Mouse (Mus musculus) c-Kit-negative CD71-positive TER-119-positive erythroid progenitor cells, embryonic 14.5 days (primary cell): ENCODE measurements around the gene Fcgrt.
"Not testable (repeated sequence)": the region's sequence is repeated elsewhere in the genome, so short reads cannot be mapped to it uniquely, and the experiment has no call there.

Experiments used
- DNase-seq: peaks from one replicate; pipeline ENCODE4 v3.0.0-alpha.2; 2013; ENCODE audit warnings: low read depth, low spot score

Fcgrt gene

GRCm38 (mm10) chr7:45129776-45130512, 26.3 kb upstream of the Fcgrt start:
- DNase-seq = no peak

GRCm38 (mm10) chr7:45129318-45129717, 25.7 kb upstream of the Fcgrt start:
- DNase-seq = no peak

- peak; percentile 99 for DNase-seq
Measured at GRCm38 (mm10) chr7:45128624-45129246, 25.1 kb upstream of the Fcgrt start, which contains the start of gene Rpl13a. TSS of gene Rpl13a (minus strand) at chr7:45128761.

GRCm38 (mm10) chr7:45127700-45128224, 24.1 kb upstream of the Fcgrt start:
- DNase-seq = no peak

GRCm38 (mm10) chr7:45126844-45127699, 23.4 kb upstream of the Fcgrt start:
- no peak for DNase-seq

DNA sequence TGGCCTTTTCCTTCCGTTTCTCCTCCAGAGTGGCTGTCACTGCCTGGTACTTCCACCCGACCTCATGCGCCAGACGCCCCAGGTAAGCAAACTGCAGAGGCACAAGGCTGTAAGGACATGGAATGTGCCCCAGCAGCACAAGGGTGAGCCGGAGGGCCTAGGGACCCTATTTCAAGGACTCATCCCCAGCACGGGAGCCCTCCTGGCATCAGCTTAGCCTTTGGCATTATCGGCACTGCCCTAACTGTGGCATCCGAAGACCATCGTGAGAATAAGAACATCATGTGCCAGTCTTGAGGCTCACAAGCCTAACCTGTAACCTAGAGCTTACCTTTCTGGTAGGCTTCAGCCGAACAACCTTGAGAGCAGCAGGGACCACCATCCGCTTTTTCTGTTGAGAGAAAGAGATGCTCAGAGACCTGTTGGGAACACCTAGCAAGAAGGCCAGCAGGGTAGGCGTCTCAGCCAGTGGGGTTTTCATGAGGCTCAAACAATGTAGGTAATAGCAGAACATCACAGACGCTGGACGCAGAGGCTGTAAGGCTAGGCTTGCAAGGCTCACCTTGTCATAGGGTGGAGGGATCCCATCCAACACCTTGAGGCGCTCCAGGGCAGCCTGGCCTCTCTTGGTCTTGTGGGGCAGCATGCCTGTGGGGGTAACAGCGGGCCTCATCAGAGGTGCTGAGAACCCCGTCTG, 22.6 kb upstream of the Fcgrt start:
- no peak for DNase-seq

- DNase-seq = not testable (repeated sequence)
Measured at GRCm38 (mm10) chr7:45125649-45126048, 22.0 kb upstream of the Fcgrt start.

DNA sequence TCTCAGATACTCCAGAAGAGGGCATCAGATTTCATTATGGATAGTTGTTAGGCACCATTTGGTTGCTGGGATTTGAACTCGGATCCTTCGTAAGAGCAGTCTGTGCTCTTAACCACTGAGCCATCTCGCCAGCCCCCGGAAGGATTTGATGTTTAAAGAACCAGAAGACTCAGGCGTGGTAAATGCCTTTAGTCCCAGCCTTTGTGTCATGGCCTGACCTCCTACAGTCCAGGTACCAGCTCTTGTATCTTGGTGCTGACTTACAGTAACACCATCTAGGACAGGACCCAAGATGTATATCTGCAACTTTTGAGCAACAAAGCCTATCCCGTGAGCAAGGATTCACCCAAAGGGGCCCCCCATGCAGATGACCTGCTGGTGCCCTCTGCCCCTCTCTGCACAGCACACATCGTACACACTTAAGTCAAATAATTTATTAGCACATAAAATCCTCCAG, 21.5 kb upstream of the Fcgrt start:
- DNase-seq = no peak

DNA sequence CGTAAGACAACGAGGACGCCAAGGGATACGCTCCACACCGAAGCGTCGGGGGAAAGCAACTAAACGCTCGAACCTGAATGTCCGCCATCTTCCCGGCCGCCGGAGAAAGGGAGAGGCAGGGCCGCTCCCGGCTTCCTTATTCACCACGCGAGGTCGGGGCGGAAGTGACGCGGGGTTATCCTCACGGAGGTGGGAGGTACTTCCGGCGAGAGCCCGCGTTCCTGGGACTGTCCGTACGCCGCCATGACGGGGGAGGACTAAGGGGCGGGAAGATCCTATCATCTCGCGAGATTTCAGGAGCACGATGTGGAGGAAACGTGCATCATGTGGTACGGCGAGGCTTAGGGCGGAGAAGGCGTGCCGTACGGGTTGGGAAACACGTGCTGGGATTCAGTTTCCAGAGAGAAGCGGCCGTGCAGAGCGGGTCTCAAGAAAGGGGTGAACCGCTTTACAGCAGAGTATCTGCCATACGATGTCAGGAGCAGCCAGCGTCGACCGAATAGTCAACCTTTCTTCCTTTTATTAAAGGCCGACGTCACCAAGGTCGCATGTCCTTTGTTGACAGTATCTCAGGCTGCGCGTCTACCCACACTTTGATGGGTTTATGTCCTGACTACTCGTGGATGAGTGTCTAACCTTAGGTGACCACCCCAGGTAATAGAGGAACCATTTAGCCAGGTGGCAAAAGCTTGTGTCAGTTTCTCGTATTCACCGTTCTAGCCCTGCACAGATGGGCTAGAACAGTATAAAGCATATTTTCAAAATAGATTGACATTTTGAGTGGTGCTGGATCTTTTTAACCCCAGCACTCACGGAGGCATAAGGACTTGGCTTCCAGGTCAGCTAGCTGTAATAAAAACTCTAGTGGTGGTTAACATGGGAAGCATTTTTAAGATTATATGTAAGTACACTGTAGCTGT, 20.8 kb upstream of the Fcgrt start, which contains the start of gene Rps11:
Gene Rps11 (minus strand): TSS at position 216 of the 920 bp plus-strand sequence.
- peak; percentile 99 for DNase-seq

DNA sequence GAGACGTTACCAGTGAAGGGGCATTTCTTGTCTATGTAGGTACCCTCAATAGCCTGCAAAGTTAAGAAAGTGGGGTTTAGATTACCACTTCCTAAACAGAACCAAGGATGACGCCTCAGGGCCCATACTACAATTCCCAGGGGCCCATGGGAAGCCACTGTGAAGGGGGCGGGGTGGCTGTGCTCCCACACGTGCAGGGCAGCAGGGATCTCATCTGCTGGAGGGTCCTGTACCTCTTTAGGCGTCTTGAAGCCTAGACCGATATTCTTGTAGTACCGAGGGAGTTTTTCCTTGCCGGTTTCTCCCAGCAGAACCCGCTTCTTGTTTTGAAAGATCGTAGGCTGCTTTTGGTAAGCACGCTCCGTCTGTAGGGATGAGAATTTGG, 19.5 kb upstream of the Fcgrt start:
- no peak for DNase-seq

- DNase-seq = no peak
Measured at GRCm38 (mm10) chr7:45122561-45123185, 19.0 kb upstream of the Fcgrt start.

DNA sequence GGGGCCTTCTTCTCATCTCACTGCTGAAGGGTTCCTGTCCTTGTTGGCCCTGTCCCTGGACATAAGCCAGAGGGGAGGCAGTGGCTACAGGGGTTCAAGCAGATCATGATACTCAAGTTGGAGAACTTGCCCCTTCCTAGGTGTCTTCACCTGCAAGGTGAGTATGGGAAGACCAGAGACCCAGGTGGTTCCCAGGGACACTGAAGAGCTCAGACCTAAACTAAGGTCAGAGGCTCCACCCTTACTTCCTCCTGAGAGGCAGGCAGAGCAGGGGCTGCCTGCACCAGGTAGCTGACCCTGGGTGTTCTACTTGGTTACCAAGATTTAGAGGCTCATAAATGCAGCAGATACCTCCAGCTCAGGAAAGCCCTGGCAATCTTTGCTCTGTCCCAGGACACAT, 18.3 kb upstream of the Fcgrt start:
- DNase-seq = no peak

DNA sequence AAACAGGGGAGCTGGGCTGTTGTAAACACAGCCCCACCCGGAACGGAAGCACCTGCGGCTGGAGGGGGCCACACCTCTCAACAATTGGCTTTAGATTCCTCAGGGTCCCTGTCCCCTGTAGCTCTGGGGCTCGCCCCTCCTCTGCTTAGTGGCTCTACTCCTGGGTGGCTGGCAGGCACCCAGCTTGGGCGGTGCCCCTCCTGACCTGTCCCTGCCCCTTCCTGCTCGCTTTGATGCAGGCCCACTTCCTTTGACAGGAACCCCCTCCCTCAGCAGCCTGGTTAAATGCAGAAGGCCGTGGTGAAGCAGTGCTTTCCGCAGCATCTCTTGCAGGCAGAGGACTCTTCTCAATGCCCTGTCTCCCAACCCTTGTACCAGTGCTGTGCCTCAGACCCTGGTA, 17.8 kb upstream of the Fcgrt start:
- no peak for DNase-seq

GRCm38 (mm10) chr7:45119780-45120709, 16.4 kb upstream of the Fcgrt start:
- DNase-seq = no peak

GRCm38 (mm10) chr7:45118336-45118735, 14.7 kb upstream of the Fcgrt start:
- DNase-seq = no peak

- no peak for DNase-seq
Measured at GRCm38 (mm10) chr7:45117566-45117965, 13.9 kb upstream of the Fcgrt start.

- no peak for DNase-seq
Measured at GRCm38 (mm10) chr7:45113476-45113875, 9.8 kb upstream of the Fcgrt start.

DNA sequence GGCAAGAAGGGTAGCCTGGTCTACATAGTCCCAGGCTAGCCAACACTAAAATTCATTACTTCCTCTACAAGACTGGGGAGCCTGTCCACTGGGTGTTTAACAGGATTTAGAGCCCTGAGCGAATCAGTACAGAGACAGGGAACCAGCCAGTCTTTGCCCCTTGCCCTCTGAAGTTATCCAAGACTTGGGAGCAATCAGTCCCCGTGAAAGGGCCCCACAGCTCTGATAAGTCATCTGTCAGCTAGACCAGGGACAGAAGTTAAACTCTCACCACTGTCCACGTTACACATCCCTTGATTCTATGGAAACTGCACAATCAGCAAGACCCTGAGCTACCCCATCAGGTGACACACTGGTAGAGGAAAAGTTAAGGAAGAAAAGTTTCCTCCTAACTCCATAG, 8.9 kb upstream of the Fcgrt start:
- no peak for DNase-seq

GRCm38 (mm10) chr7:45111940-45112339, 8.3 kb upstream of the Fcgrt start:
- DNase-seq = no peak
